Mouse (Mus musculus): ENCODE measurements around the gene Fev. TPM values are rescaled to one million over a fixed set of nuclear protein-coding genes. Genes with fewer than 3 reads are reported as not detected.

Fev gene
- not detected for total RNA-seq (2021)
- long read RNA-seq: 0 reads

DNA sequence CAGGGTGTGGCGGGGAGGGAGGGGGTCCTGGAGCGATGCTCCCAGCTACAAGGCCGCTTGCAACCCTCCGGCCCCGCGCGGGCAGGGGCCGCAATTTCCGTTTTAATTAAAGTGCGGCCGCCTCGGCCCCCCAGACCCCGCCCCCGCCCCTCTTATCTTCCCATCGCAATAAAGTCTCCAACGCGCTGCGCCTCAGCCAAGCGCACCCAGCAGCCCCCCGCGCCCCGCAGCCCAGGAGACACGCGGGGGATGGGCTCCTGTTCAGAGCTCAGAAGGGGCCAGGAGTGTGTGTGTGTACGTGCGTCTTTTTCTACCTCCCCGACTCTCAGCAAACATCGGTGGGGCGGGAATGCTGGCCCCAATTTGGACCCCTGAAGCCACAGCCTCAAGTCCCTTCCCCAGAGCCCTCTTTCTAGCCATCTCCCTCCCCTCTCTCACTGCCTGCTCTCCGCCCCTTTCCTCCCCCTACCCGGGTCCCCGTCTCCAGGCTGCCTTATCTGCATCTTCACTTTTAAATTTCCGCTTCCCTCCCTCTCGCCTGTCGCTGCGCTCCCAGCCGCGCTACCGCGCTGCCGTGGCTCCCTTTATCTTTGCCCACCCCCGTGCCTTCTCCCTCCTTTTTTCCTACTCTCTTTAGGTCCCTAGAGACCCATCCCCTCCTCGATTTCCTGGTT is at the start of gene Fev:
TSS of gene Fev (minus strand) at position 51 of the 674 bp plus-strand sequence.
- no peak for DNase-seq (ENCODE audit: low spot score in 2 of 2)

DNA sequence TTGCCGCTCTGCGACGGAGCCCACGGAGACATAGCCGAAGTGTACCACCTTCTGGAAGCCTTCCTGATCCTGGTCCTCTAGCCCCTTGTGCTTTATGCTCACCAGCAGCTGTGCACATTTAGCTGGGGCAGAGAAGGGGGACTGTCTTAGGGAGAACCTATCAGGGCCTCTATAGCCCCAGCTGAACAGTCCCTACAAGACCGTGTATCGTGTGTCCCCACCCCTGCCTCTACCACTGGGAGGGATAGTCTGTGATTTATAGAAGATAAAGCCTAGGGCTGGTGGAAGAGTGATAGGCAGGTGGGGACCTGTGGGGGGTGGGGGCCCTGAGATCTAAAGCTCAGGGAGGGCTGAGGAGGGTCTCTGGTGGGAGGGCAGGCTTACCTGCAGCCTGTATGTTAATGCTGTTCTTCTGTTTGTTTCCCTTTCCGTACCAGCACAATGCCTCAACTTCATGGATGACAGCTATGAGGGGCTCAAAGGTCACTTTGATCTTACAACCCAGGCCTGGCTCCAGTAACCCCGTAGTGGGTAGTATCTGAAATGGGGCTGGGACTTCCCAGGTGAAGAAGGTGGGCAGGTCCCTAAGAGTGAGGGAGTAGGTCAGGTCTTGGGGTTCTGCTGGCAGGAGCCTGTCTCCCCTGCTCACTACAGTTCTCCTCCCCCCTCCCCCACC is 42.5 kb upstream of the Fev start:
- DNase-seq (ENCODE audit: low spot score in 2 of 2): no peak

DNA sequence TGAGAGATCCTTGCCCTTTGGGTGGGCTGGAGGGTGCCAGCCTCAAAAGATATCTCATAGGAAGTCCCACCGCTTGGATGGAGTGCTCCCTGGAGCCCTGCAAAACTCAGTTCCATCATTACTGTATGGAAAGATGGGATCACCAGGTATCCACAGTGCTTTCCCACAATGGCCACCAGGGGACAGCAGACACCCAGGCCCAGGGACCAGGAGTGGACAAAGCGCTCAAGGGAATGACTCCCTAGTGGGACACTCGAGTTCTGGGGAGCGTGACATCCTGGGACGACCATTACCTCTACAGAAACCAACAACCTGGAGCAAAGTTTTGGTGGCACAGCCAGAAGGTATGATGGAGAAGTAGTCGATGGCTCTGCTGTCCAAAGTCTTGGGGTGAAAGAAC is 41.5 kb upstream of the Fev start:
- DNase-seq (ENCODE audit: low spot score in 2 of 2): peak in 1 of 2 experiments; percentile 38

DNA sequence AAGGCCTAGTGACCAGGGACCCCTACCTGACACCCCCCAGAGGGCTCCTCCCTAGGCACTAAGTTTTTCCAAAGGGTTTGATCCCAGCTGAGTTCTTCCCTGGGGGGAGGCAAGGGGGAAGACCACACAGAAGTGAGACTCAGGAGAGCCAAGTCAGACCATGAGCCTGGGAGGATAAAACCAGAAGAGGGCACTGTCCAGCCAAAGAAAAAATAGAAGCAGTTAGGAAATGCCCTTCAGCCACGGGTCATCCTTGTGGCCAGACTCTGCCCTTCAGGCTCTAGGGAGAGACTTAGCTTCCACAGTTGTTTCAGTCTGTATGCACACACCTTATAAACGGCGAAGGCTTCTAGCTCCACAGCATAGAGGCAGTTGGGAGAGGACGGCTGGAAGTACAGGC is 39.2 kb upstream of the Fev start:
- no peak for DNase-seq (ENCODE audit: low spot score in 2 of 2)

DNA sequence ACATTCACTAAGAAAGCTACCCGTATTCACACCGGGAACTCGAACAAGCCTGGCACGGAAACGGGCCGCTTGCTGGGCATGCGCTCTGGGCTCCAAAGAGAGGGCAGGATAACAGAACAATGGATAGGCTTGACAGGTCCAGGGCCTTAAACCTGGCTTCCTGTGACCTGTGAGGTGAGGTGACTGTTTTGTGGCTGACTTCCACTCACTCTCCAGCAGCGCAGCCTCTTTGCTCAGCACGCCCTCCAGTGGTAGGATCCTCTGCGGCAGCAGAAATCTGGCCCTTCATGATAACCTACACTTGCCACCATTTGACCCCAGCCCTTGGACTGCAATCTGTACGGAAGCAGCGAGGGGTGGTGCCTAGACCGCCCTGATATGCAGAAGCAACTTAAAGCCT is 30.5 kb upstream of the Fev start:
- DNase-seq (ENCODE audit: low spot score in 2 of 2): no peak

DNA sequence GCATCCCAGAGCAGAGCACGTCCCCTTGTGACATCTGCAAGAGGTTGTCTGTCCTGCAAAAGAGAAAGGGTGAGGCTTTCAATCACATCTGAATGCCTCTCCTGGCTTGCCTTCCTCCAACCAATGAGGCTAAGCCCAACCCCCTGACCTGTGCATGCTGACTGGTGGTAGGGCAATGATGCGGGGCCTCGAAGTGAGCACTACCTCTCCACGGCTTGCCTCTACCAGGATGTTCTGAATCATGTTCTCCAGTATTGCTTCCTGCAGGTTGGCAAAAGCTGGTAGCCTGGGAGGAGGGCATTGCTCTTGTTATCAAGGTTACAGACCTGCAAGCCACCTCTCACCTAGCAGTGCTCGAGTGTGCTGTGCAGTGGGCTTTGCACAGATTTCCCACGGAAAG is 17.0 kb upstream of the Fev start:
- no peak for DNase-seq (ENCODE audit: low spot score in 2 of 2)

DNA sequence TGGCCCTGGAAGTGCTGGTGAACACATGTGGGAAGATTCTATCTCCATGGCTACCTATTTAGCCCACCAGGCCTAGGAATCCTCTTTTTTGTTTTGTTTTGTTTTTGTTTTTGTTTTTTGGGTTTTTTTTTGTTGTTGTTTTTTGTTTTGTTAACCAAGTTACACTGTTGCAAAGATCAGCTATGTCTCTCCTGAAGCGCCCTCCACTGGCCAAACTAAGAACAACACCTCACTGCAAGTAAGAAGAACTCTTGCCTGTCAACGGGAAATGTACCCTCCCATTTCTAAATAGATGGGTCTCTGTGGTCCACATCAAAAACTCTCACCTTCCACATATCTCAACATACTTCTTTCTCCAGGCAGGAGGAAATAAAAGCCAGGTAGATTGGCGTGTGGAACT is 16.5 kb upstream of the Fev start:
- peak in 1 of 2 experiments; percentile 76 for DNase-seq (ENCODE audit: low spot score in 2 of 2)

DNA sequence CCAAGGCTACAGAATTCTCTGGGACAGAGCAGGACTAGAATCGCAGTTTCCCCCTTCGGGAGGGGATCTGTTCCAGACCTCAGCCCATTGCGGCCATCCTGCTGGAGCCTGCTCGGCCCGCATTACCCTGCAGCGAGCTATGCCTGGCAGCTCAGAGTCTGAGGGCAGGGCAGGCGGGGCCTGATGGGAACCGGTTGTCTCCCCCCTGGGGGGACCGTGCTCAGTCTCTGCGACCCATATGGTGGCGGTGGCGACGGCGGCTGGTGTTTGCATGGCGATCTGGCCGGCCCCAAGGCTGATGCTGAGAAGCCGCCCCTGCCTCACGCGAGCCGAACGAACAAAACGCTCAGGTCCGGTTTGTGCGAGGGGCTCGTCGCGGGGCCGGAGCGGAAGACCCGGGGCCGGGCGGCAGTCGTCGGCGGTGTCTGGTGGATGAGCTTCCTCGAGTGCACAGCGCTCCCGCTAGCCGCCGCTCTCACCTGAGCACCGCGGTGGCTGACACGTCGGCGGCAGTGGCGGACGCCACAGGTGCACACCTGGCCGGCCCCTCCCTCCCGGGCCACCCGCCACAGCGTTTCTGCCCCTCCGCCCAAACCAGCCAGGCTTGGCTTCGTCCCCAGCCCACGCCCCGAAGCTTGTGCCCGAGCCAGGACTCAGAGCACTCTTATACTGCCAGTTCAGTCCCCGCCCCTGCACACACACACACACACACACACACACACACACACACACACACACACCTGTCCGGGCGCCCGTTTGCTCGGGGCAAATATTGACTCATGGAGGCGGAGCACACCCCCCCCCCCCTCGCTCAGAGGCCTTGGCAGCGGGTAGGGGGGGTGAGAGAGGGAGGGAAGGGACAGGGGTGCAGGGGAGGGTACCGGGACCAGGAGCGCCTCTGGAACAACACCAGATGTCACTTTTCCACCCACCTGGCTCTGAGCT is 15.4 kb upstream of the Fev start:
- no peak for DNase-seq (ENCODE audit: low spot score in 2 of 2)

DNA sequence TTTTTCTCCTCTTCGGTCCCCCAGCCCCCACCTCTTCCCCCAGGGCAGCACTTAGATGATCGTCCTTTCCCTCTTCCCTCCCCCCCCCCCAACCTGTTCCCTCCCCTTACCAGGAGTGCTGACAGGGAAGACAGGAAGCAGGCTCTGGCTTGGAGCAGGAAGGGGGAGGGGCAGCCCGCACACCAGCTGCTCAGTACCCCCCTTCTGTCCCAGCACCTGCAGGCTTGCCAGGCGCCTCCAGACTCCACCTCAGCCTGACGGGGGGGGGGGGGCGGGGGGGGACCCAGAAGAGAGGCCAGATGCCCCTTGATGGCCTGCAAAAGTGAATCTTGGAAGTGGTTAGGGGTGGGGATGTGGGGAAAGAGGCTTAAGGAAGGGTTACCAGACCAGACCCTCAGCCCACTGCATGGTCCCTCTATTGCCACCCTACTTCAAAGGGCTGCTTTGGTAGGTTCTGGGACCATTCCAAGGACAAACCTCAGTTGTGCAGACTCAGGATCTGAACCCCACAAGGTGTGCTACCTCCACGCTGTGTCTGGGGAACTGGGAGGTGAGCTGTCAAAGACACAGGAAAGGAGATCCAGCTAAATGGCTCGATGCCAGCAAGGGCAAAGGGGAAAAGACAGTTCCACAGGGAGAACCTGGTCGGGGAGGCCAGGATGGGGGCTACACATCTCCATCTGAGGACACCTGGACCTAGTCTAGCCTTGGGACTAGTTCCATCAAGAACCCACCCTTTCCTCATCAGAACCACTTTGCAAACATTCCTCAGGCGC is 13.6 kb upstream of the Fev start:
- DNase-seq (ENCODE audit: low spot score in 2 of 2): no peak

DNA sequence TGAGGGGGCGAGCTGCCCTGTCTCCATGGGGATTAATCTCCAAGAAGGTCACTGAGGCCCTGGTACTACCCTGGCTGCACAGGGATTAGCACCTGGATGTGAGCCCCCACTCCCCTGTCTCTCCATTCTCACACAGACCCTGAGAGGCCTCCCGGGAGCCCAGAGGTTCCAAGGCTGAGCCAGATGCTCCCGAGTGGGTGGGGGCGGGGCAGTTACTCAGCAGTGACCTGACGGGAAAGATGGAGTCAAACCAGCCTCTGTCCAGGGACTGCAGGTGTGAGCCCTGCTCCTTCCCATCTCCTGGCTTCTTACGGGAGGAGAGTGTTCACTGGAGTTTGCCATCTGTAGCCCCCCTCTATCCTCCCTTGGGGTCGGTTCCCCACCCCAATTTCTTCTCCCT is 12.8 kb upstream of the Fev start:
- DNase-seq (ENCODE audit: low spot score in 2 of 2): no peak

DNA sequence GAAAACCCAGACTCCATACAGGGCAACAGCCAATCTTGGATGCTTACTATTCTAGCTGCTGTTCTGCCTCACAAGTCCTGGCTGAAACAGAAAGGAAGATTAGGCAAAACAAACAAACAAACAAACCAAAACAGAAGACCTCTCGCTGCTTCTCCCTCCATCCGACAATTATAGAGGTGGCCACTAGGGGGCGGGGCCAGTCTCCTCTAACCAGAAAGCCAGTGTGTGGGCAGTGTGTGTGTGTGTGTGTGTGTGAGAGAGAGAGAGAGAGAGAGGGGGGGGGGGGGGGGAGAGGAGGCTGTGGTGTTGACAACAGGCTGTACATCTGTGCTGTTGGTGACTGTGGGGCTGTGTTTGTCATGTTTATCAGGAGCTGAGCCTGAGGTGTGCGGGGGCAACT is 9.7 kb upstream of the Fev start:
- peak; percentile 47 to 72 for DNase-seq (ENCODE audit: low spot score in 2 of 2)

DNA sequence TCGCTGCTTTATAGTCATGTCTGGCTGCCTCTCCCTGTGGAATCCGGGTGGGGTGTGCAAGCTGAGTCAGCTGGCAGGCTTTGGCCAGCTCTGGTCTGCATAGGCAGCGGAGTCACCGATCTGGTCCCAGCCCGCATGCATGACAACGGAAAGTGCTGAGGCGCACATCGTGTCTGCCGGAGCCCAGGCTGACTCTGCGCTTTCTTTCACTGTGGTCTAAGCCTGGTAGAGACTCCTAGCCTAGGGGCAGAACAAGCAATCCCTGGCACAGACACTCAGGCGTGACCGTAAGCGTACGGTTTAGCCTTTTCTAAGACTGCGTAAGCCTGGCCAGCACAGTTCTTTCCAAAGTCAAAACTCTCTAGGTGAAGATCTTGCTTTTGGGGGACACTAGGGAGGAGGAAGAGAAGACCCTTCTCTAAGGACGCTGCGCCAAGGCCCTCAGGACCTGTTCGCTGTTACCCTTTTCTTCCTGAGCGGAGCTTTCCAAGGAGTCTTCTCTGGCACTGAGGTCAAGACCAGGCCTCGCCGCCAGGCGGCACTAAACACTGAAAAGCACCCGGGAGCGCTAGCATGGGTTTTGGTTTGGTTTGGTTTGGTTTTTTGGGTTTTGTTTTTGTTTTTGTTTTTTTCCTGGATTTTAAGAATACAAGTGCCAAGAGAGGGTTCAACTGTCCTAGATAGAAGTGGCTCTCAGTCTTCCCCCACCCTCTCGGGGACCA is 8.1 kb upstream of the Fev start, which contains the start of gene Cryba2:
TSS of gene Cryba2 (minus strand) at position 10 of the 722 bp plus-strand sequence.
- DNase-seq (ENCODE audit: low spot score in 2 of 2): peak in 1 of 2 experiments; percentile 56

DNA sequence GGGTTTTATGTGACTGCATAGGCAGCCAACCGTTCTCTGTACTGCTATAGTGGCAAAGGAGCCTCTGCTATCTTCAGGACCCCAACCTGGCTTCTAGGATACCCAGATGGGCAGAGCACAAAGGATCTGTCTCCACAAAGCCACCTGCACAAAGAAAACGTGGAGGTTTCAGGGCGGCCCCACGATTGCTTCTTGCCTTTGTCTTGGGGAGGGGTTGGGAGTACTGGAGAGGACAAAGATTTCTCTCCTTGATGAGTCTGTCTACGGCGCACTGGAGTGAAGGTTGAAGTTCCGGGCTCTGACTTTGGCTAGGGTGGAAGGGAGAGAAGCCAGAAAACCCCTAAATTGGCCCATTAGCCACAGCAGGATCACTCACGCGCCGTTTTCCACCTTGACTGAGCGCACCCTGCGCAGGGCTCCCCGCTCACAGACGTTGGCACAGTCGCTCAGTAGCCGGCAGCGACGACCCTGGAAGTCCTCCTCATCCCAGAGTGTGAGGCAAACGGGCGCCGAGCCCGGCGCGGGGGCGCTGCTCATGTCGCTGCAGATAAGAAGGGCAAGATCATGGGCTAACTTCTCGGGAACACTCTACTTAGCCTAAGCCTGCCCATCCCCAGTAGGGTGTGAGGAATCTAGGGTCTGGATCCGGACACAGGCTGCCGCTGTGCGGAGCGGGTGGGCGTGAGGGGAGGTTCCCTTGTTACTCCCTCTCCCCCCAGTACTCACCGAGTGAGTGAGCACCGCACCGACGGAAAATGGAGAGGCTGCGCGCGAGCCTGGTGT is 7.3 kb upstream of the Fev start:
- DNase-seq (ENCODE audit: low spot score in 2 of 2): no peak

DNA sequence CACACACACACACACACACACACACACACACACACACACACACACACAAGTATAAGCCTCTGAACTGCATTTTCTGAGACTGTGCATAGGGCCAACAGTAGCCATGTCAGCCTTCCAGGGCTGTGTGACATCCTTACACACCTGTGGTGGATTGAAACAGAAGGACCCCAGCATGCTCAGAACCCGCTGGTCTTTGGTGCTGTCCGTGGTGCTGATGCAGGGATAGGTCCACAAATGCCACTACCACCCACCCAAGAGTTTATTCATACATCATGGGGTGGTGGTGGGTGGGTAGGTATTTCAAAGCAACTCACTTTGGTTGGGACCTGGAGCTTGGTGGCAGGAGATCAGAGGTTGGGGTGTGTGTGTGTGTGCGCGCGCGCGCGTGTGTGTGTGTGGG is 6.3 kb upstream of the Fev start:
- DNase-seq (ENCODE audit: low spot score in 2 of 2): no peak

DNA sequence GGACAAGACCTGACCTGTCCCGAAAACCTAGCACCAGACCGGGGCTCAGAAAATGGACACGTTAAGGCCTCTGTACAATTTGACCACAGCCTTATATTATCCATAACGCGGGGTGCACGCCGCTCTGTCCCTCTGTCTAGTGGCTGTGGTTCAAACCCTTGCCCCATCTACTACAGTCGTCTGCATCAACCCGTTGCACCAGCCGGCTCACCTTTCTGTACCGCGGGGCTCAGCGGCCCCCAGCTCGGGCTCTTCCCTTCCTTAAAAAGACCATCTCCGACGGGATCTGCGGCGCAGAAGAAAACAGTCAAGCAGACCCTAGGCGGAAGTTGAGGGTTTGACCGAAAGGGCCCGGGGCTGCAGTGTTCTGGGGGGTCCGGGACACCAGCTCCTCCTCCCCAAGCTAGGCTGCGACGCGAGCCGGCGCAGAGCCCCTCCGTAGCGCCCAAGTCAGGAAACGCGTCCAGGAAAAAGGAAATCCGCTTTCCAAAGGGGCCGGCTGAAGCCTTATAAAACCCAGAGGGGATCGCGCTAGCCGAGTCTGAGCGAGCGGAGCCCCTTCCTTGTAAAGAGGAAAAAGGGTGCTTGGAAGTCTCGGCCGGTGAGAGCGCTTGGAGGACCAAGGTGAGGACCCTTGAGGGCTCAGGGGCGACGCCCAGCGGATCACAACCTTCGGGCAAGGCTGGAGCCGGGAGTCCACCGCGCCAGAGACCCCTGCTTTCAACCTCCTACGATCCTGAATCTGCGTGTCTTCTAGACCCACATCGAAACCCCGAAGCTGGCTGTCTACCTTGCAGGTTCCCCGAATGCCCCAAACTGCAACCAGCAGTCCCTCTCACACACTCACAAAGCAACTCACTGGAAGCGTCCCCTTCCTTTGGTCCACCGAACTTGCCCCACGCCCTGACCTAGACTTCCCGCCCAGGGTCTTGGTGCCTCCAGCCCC is 750 bp downstream of the Fev start:
- DNase-seq (ENCODE audit: low spot score in 2 of 2): no peak

DNA sequence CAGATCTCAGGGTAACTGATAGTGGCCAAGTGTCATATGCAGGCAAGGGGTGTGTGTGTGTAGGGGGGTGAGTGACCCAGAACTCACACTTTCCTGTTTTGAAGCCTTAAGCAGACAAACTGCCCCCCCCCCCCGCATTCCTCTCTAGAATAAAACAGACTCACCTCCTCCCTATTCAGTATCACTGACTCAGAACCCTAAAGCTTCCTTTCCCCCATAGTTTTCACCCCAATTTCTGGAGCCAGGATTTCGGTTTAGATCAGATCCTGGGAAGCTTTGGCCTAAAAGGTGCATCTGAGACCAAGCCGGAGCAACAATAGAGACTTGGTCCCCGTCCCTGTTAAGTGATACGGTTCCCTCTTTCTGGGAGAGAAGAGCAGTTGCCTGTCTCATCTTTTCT is 1.8 kb downstream of the Fev start:
- DNase-seq (ENCODE audit: low spot score in 2 of 2): no peak

DNA sequence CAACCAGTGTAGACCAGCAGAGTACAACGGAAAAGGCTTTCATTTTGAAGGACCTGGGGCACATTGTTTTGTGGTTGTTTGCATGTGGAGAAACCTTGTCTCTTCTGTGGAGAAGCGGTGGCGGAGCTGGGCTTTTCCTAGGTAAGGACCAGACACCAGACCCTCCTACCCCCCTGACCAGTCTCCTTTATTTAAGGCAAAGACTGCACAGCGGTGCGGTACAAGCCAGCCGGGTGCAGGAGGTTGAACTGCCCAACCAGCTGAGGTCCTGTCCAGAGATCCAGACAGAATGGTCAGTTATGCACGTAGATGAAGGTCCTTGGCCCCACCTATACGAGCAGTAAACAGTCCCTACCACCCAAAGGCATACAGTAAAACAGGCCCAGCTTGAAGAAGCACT is 2.4 kb downstream of the Fev start:
- no peak for DNase-seq (ENCODE audit: low spot score in 2 of 2)

DNA sequence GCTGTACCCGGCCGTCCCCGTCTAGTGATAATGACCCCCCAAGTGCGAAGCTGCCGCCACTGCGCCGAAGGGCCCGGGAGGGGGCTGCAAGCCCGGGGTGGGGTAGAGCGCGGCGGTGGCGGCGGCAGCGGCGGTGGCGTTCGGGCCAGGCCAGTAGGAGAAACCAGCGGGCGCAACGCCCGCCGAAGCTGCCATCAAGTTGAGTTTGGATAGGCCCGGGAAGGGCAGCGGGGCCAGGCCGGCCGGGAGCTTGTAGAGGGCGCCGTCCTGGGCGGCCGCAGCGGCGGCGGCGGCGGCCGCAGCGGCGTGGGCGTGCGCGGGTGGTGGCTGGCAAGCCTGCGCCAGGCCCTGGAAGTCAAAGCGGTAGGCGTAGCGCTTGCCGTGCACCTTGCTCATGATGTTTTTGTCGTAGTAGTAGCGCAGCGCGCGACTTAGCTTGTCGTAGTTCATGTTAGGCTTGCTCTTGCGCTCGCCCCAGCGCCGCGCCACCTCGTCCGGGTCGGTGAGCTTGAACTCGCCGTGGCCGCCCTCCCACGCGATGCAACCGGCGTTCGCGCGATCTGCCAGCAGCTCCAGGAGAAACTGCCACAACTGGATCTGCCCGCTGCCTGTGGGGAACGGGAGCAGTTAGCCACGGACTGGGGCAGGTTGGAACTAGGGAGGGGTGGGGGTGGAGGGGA is 3.0 kb downstream of the Fev start:
- no peak for DNase-seq (ENCODE audit: low spot score in 2 of 2)

Data from layer of hippocampus, adult 18-20 months (tissue).